ENCODE assay signal across 9 mouse cellular contexts in genomic region chr13:56159016-56159601, GRCm38 (mm10). TPM values are rescaled to one million over a fixed set of nuclear protein-coding genes. Genes with fewer than 3 reads are reported as not detected.
A peak's percentile ranks its signal among the peaks of the same experiment; 100 is the strongest.
DNase-seq lines count a peak whose midpoint lies in the region; ATAC-seq and TF ChIP-seq lines count a peak whose summit lies in the region.
"Had no signal": no experiment of that assay in that cellular context is flagged by ENCODE, and none has a peak within 500 bp of the region (broad histone marks: within the 10 kb centered on the region; RNA-seq: fewer than 3 reads in every experiment).

No protein-coding gene starts in this region.

- no peak for TF ChIP-seq CTCF in gastrocnemius, adult 2 months (IDR thresholded peaks at IDR 0.05)
- TF ChIP-seq CTCF in midbrain, postnatal 0 days (IDR thresholded peaks at IDR 0.05), result no peak

- peaks cover 3% of the 10 kb centered on the region; the same call in 1 of the 2 replicates for H3K27me3 ChIP-seq in midbrain, embryonic 10.5 days (ENCODE audit: low read depth, poor library complexity, severe bottlenecking)
- no peaks in the 10 kb centered on the region; the same call in 1 of the 2 replicates for H3K27me3 ChIP-seq in midbrain, postnatal 0 days (ENCODE audit: insufficient read depth, low read length)

- intact Hi-C loops in gastrocnemius, adult 2 months (cut with DNase I), result loop anchor here (5.0 to 10.0 kb wide), 2 partner anchors 67 to 184 kb away; no protein-coding TSS in a partner anchor

- no peak overlapping the region for H3K4me2 ChIP-seq in midbrain, postnatal 0 days (ENCODE audit: low read depth, low read length, poor library complexity, severe bottlenecking)

- no peak overlapping the region for H3K9ac ChIP-seq in midbrain, postnatal 0 days (replicated peaks; ENCODE audit: low read length, poor library complexity, severe bottlenecking)

- ATAC-seq in midbrain, postnatal 0 days (ENCODE audit: low FRiP score), result no peak

- no peaks in the 10 kb centered on the region for H3K9me3 ChIP-seq in midbrain, embryonic 10.5 days (replicated peaks)
- H3K9me3 ChIP-seq in midbrain, postnatal 0 days (ENCODE audit: low read length), result no peaks in the 10 kb centered on the region

- 81% methylated on average over 14 of the region's 14 CpGs for WGBS in midbrain, embryonic 10.5 days
- WGBS in midbrain, postnatal 0 days, result 83% methylated on average over 14 of the region's 14 CpGs
- WGBS in macrophage (ENCODE audit: missing documents), result 26% methylated on average over 14 of the region's 14 CpGs

- no peak overlapping the region for H3K4me3 ChIP-seq in gastrocnemius, adult 2 months
- H3K4me3 ChIP-seq in midbrain, embryonic 10.5 days, result no peak overlapping the region
- H3K4me3 ChIP-seq in midbrain, postnatal 0 days (ENCODE audit: low read depth, low read length), result no peak overlapping the region
- no peak overlapping the region for H3K4me3 ChIP-seq in macrophage (ENCODE audit: inconsistent target)

- no peak overlapping the region for H3K27ac ChIP-seq in gastrocnemius, adult 2 months
- H3K27ac ChIP-seq in midbrain, embryonic 10.5 days (replicated peaks), result peak overlapping the region; percentile 24
- no peak overlapping the region for H3K27ac ChIP-seq in midbrain, postnatal 0 days (ENCODE audit: low read depth, low read length)
- peak overlapping the region; percentile 8; the same call in 1 of the 2 replicates for H3K27ac ChIP-seq in macrophage

- peaks cover 22% of the 10 kb centered on the region for H3K4me1 ChIP-seq in midbrain, embryonic 10.5 days
- no peaks in the 10 kb centered on the region for H3K4me1 ChIP-seq in midbrain, postnatal 0 days (ENCODE audit: insufficient read depth, low read length)

- H3K36me3 ChIP-seq in midbrain, embryonic 10.5 days, result no peaks in the 10 kb centered on the region
- H3K36me3 ChIP-seq in midbrain, postnatal 0 days (ENCODE audit: insufficient read depth, low read length), result no peaks in the 10 kb centered on the region
- no peaks in the 10 kb centered on the region for H3K36me3 ChIP-seq in macrophage (ENCODE audit: inconsistent target)

- no peaks in the 10 kb centered on the region for H3K79me2 ChIP-seq in macrophage (ENCODE audit: inconsistent target)

- DNase-seq in gastrocnemius, adult 2 months, result peak; percentile 17
- no peak for DNase-seq in gastrocnemius, adult 8-10 months (ENCODE audit: low spot score in 2 of 2)
- no peak for DNase-seq in midbrain, embryonic 10.5 days (ENCODE audit: low spot score)
- no peak for DNase-seq in midbrain, postnatal 0 days (ENCODE audit: low spot score)
- peak; percentile 43 to 54 for DNase-seq in thymus, postnatal 36 days
- DNase-seq in urinary bladder, adult 18-20 months (ENCODE audit: low spot score in 2 of 2), result no peak
- DNase-seq in right cerebral cortex, adult 2 months (ENCODE audit: low spot score in 2 of 2), result no peak

RNA-seq across cellular contexts. Expression of gene Tifab, which starts 19.6 kb away (rescaled TPM):
- total RNA-seq in gastrocnemius, adult 2 months (2021), result under 1 TPM; 0.18 to 0.28 TPM
- total RNA-seq in gastrocnemius, adult 8-10 months (2022), result under 1 TPM in 2 of 4 experiments, not detected in 2; 0.15 to 0.22 TPM
- polyA plus RNA-seq in midbrain, embryonic 10.5 days (2016; fragmentation: Nextera tagmentation; extraction: Ambion mirVana), result 1.4 and 1.6 TPM in 2 replicates
- 0.49 and 0.52 TPM in 2 replicates for total RNA-seq in midbrain, postnatal 0 days (2014; rRNA removed)
- 0.64 and 0.76 TPM in 2 replicates for polyA plus RNA-seq in midbrain, postnatal 0 days (2015; fragmentation: Nextera tagmentation; extraction: Ambion mirVana)
- 10 to 100 TPM in 13 of 26 experiments, 1 to 10 TPM in 12, under 1 TPM in 1; 0.87 to 66.4 (median 10.8) TPM for total RNA-seq in macrophage (2018; cell fraction: chromatin; rRNA removed)
- 10 to 100 TPM in 25 of 26 experiments, 1 to 10 TPM in 1; 6.9 to 68.5 (median 45.6) TPM for total RNA-seq in macrophage (2018; cell fraction: cytosol; rRNA removed)
- total RNA-seq in macrophage (2018; cell fraction: nucleus; rRNA removed), result 10 to 100 TPM in 20 of 26 experiments, 1 to 10 TPM in 6; 5.7 to 83.4 (median 17.4) TPM
- polyA plus RNA-seq in macrophage (2018), result 17.5 to 60.8 TPM (median 44.2 TPM) in 3 replicates
- polyA plus RNA-seq: C2C12 had no signal

RNA-seq across cellular contexts. Expression of gene H2afy, which starts 22.9 kb away (rescaled TPM):
- total RNA-seq in gastrocnemius, adult 2 months (2021), result 10 to 100 TPM; 64.1 to 69.2 TPM
- 10 to 100 TPM; 56.9 to 69.8 (median 60.2) TPM for total RNA-seq in gastrocnemius, adult 8-10 months (2022)
- 526 and 546 TPM in 2 replicates for polyA plus RNA-seq in midbrain, embryonic 10.5 days (2016; fragmentation: Nextera tagmentation; extraction: Ambion mirVana)
- 117 and 163 TPM in 2 replicates for total RNA-seq in midbrain, postnatal 0 days (2014; rRNA removed)
- polyA plus RNA-seq in midbrain, postnatal 0 days (2015; fragmentation: Nextera tagmentation; extraction: Ambion mirVana), result 121 and 134 TPM in 2 replicates
- 100 to 1,000 TPM; 256 to 801 (median 305) TPM for total RNA-seq in macrophage (2018; cell fraction: chromatin; rRNA removed)
- 100 to 1,000 TPM in 25 of 26 experiments, 10 to 100 TPM in 1; 96.6 to 142 (median 118) TPM for total RNA-seq in macrophage (2018; cell fraction: cytosol; rRNA removed)
- 100 to 1,000 TPM; 122 to 541 (median 233) TPM for total RNA-seq in macrophage (2018; cell fraction: nucleus; rRNA removed)
- 96.3 to 139 TPM (median 138 TPM) in 3 replicates for polyA plus RNA-seq in macrophage (2018)

Comparison
In these comparisons a context has a peak if more than half of its experiments do, and no peak if none do; other contexts are left out.
1. DNase-seq: peak in gastrocnemius, adult 2 months (single experiment) and thymus, postnatal 36 days (2 of 2); none in gastrocnemius, adult 8-10 months (0 of 2), midbrain, embryonic 10.5 days (single experiment), midbrain, postnatal 0 days (single experiment), urinary bladder, adult 18-20 months (0 of 2) and right cerebral cortex, adult 2 months (0 of 2).
2. H3K27ac ChIP-seq: peak in midbrain, embryonic 10.5 days (single experiment) and macrophage (single experiment); none in gastrocnemius, adult 2 months (single experiment) and midbrain, postnatal 0 days (single experiment).